ENCODE assay signal across 17 mouse cellular contexts in the genomic region with DNA sequence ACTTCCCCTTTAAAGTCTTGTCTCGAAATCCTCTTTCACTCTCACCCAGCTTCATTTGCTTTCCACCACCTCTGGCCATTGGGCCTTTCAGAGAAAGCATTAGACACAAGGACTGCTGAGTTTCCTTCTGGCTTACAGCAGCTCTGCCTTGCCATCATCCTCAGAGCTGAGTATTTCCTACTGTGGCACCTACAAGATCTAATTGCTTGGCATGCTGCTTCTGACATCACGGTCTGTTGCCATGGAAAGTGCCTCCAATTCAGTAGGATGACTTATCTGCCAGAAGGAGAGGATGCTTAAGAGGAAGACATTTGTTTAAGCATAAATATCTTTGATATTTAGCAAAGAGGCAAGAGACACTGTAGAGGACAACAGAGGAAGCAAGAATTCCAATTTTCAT.
DNase-seq lines count a peak whose midpoint lies in the region; ATAC-seq and TF ChIP-seq lines count a peak whose summit lies in the region.
"Had no signal": no experiment of that assay in that cellular context is flagged by ENCODE, and none has a peak within 500 bp of the region (broad histone marks: within the 10 kb centered on the region; RNA-seq: fewer than 3 reads in every experiment).

No protein-coding gene starts in this region.

- no peak; the same call in 1 of the 2 replicates for ATAC-seq in forebrain, embryonic 14.5 days
- no peak for ATAC-seq in forebrain, embryonic 13.5 days
- ATAC-seq: intestine, embryonic 15.5 days had no signal

- H3K27me3 ChIP-seq in forebrain, embryonic 14.5 days (replicated peaks; ENCODE audit: control insufficient read depth, insufficient read depth, low read length) = no peaks in the 10 kb centered on the region
- no peaks in the 10 kb centered on the region for H3K27me3 ChIP-seq in forebrain, embryonic 13.5 days
- H3K27me3 ChIP-seq: embryonic facial prominence, embryonic 13.5 days; intestine, embryonic 15.5 days; limb, embryonic 12.5 days had no signal

- no peak overlapping the region for H3K9ac ChIP-seq in forebrain, embryonic 14.5 days (ENCODE audit: low read length)
- no peak overlapping the region for H3K9ac ChIP-seq in forebrain, embryonic 13.5 days
- H3K9ac ChIP-seq: embryonic facial prominence, embryonic 13.5 days; intestine, embryonic 15.5 days; limb, embryonic 12.5 days; liver, embryonic 14.5 days had no signal

- TF ChIP-seq CTCF in gastrocnemius, adult 2 months (IDR thresholded peaks at IDR 0.05) = no peak

- H3K9me3 ChIP-seq in forebrain, embryonic 14.5 days (replicated peaks; ENCODE audit: control insufficient read depth, low read length) = no peaks in the 10 kb centered on the region
- no peaks in the 10 kb centered on the region for H3K9me3 ChIP-seq in forebrain, embryonic 13.5 days (replicated peaks)
- H3K9me3 ChIP-seq: embryonic facial prominence, embryonic 13.5 days; intestine, embryonic 15.5 days; limb, embryonic 12.5 days had no signal

- 52% methylated on average over 2 of the region's 2 CpGs for WGBS in forebrain, embryonic 14.5 days
- 69% methylated on average over 2 of the region's 2 CpGs for WGBS in forebrain, embryonic 13.5 days

- H3K27ac ChIP-seq in forebrain, embryonic 14.5 days (ENCODE audit: low read depth, low read length) = no peak overlapping the region
- no peak overlapping the region for H3K27ac ChIP-seq in forebrain, embryonic 13.5 days
- no peak overlapping the region for H3K27ac ChIP-seq in gastrocnemius, adult 2 months
- H3K27ac ChIP-seq: embryonic facial prominence, embryonic 13.5 days; intestine, embryonic 15.5 days; limb, embryonic 12.5 days; liver, embryonic 14.5 days had no signal

- no peaks in the 10 kb centered on the region for H3K4me1 ChIP-seq in forebrain, embryonic 14.5 days (ENCODE audit: control insufficient read depth, insufficient read depth, low read length)
- 0 out of 2 replicates have a peak, but pooled peaks cover 6% of the 10 kb centered on the region for H3K4me1 ChIP-seq in forebrain, embryonic 13.5 days
- H3K4me1 ChIP-seq: intestine, embryonic 15.5 days had no signal

- H3K4me3 ChIP-seq in forebrain, embryonic 14.5 days (ENCODE audit: low read depth, low read length) = no peak overlapping the region
- no peak overlapping the region for H3K4me3 ChIP-seq in forebrain, embryonic 13.5 days
- H3K4me3 ChIP-seq in gastrocnemius, adult 2 months = no peak overlapping the region
- H3K4me3 ChIP-seq: embryonic facial prominence, embryonic 13.5 days; intestine, embryonic 15.5 days; limb, embryonic 12.5 days had no signal

- peak; percentile 52 for DNase-seq in forebrain, embryonic 14.5 days (ENCODE audit: low spot score)
- peak; percentile 30 to 34 for DNase-seq in layer of hippocampus, adult 8-10 months (ENCODE audit: low spot score in 2 of 2)
- no peak for DNase-seq in layer of hippocampus, postnatal 10 days (ENCODE audit: low spot score in 2 of 2)
- DNase-seq in brain, embryonic 18.5 days (ENCODE audit: low read depth, low spot score) = peak; percentile 26
- DNase-seq in right cerebral cortex, postnatal 10 days (ENCODE audit: low spot score in 2 of 2) = peak; percentile 47 to 68
- no peak for DNase-seq in gastrocnemius, adult 2 months
- no peak for DNase-seq in adrenal gland, adult 18-20 months (ENCODE audit: low spot score in 2 of 2)
- DNase-seq: adrenal gland, adult 8-10 months; cerebellum, adult 9-10 months; gastrocnemius, postnatal 36 days; midbrain, embryonic 14.5 days; thymus, postnatal 25 days had no signal

- H3K36me3 ChIP-seq in forebrain, embryonic 14.5 days (ENCODE audit: control insufficient read depth, insufficient read depth, low read length) = no peaks in the 10 kb centered on the region
- no peaks in the 10 kb centered on the region for H3K36me3 ChIP-seq in forebrain, embryonic 13.5 days (ENCODE audit: poor library complexity, severe bottlenecking)
- H3K36me3 ChIP-seq: embryonic facial prominence, embryonic 13.5 days; intestine, embryonic 15.5 days; limb, embryonic 12.5 days had no signal

- no peak overlapping the region for H3K4me2 ChIP-seq in forebrain, embryonic 14.5 days (ENCODE audit: low read length)
- no peak overlapping the region for H3K4me2 ChIP-seq in forebrain, embryonic 13.5 days
- H3K4me2 ChIP-seq: embryonic facial prominence, embryonic 13.5 days; intestine, embryonic 15.5 days; limb, embryonic 12.5 days had no signal

- intact Hi-C loops in gastrocnemius, adult 2 months (cut with DNase I) = no loop called here

Comparison
In these comparisons a context has a peak if more than half of its experiments do, and no peak if none do; other contexts are left out.
1. DNase-seq: peak in forebrain, embryonic 14.5 days (single experiment), layer of hippocampus, adult 8-10 months (2 of 2), brain, embryonic 18.5 days (single experiment) and right cerebral cortex, postnatal 10 days (2 of 2); none in layer of hippocampus, postnatal 10 days (0 of 2), gastrocnemius, adult 2 months (single experiment) and adrenal gland, adult 18-20 months (0 of 2).